Mouse (Mus musculus) erythroblast, embryonic 14.5 days (primary cell): Measurements from ENCODE around the gene Tbc1d16.

Experiments used
- GATA1 ChIP-seq: IDR thresholded peaks from 2 replicates; pipeline ENCODE4 v1.6.1; 2012; ENCODE audit warnings: low read length, inconsistent platforms, mixed read lengths
- TAL1 ChIP-seq: IDR thresholded peaks from 3 replicates; pipeline ENCODE4 v1.6.1; 2012; ENCODE audit warnings: low read length, inconsistent platforms, mixed read lengths

DNA sequence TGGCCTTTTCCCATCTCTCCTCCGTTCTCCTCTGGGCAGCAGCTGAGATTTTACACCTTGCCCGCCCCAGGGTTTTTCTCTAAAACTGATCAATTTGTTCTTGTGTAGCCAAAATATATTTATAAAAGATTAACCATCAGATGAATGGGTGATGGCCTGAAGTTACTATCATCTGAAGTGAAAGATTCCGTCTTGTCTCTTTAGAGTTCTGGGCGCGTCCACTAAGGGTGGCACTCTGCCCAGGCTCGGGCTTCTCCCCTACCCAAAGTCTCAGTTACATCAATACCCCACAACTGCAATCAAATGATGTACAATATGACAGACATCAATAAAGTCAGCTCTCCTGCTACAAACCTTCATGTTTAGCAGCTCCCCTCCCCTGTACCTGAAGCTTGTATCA lies 3.4 kb downstream of the Tbc1d16 start:
- TF ChIP-seq GATA1 (no peak), TAL1 (no peak)
